Mouse (Mus musculus) MEL (cell line): Measurements from ENCODE around the gene Krtap19-3. TPM values are rescaled to one million over a fixed set of nuclear protein-coding genes. Genes with fewer than 3 reads are reported as not detected.

ENCODE experiments used
- polyA plus RNA-seq, 2 experiments: library from polyadenylated mRNA; stranded (reverse) in 1 of 2; unstranded in 1 of 2; fragments of >175 nt in 1 of 2; fragments of >200 nt in 1 of 2; gene quantifications; 2 replicates each; pipeline versions ENCODE4 v1.2.1 to v1.2.4; 2012; ENCODE audit warnings: low replicate concordance in 2 of 2, low read depth in 1 of 2; ENCODE audit not compliant: insufficient read length in 2 of 2, insufficient read depth in 1 of 2, missing spikeins in 1 of 2
- total RNA-seq: library from RNA; depleted of rRNA; stranded (reverse); fragments of 300-350 nt; gene quantifications from 2 replicates; pipeline ENCODE4 v1.2.3, GENCODE M21; 2012; rRNA removed

Gene Krtap19-3
- total and polyA plus RNA-seq, 3 experiments, result not detected

Other genes starting within 250 kb of the Krtap19-3 start
- not detected in 2 replicates for gene Krtap26-1, start 230.2 kb downstream of the Krtap19-3 start, total RNA-seq
- not detected for gene Krtap26-1, start 230.2 kb downstream of the Krtap19-3 start, polyA plus RNA-seq
- gene Krtap27-1, start 206.4 kb downstream of the Krtap19-3 start, total RNA-seq, result not detected in 2 replicates
- not detected for gene Krtap27-1, start 206.4 kb downstream of the Krtap19-3 start, polyA plus RNA-seq
- gene 2310061N02Rik, start 170.1 kb downstream of the Krtap19-3 start, total RNA-seq, result not detected in 2 replicates
- not detected for gene 2310061N02Rik, start 170.1 kb downstream of the Krtap19-3 start, polyA plus RNA-seq
- not detected in 2 replicates for gene Krtap13-1, start 149.2 kb downstream of the Krtap19-3 start, total RNA-seq
- gene Krtap13-1, start 149.2 kb downstream of the Krtap19-3 start, polyA plus RNA-seq, result not detected
- gene Krtap13, start 126.4 kb downstream of the Krtap19-3 start, total RNA-seq, result not detected in 2 replicates
- gene Krtap13, start 126.4 kb downstream of the Krtap19-3 start, polyA plus RNA-seq, result not detected
- gene 2310034C09Rik, start 119.2 kb downstream of the Krtap19-3 start, total RNA-seq, result not detected in 2 replicates
- not detected for gene 2310034C09Rik, start 119.2 kb downstream of the Krtap19-3 start, polyA plus RNA-seq
- gene 2310057N15Rik, start 103.8 kb downstream of the Krtap19-3 start, total RNA-seq, result not detected in 2 replicates
- gene 2310057N15Rik, start 103.8 kb downstream of the Krtap19-3 start, polyA plus RNA-seq, result not detected
- not detected in 2 replicates for gene Gm5965, start 100.1 kb downstream of the Krtap19-3 start, total RNA-seq
- gene Gm5965, start 100.1 kb downstream of the Krtap19-3 start, polyA plus RNA-seq, result not detected
- gene Gm20741, start 65.8 kb downstream of the Krtap19-3 start, total RNA-seq, result not detected in 2 replicates
- not detected for gene Gm20741, start 65.8 kb downstream of the Krtap19-3 start, polyA plus RNA-seq
- gene Krtap15, start 57.8 kb downstream of the Krtap19-3 start, total RNA-seq, result not detected in 2 replicates
- gene Krtap15, start 57.8 kb downstream of the Krtap19-3 start, polyA plus RNA-seq, result not detected
- gene Krtap14, start 51.9 kb downstream of the Krtap19-3 start, total RNA-seq, result not detected in 2 replicates
- not detected for gene Krtap14, start 51.9 kb downstream of the Krtap19-3 start, polyA plus RNA-seq
- gene Krtap19-1, start 8.6 kb downstream of the Krtap19-3 start, total RNA-seq, result not detected in 2 replicates
- not detected for gene Krtap19-1, start 8.6 kb downstream of the Krtap19-3 start, polyA plus RNA-seq
- gene Krtap19-2, start 3.8 kb downstream of the Krtap19-3 start, total RNA-seq, result not detected in 2 replicates
- not detected for gene Krtap19-2, start 3.8 kb downstream of the Krtap19-3 start, polyA plus RNA-seq
- not detected in 2 replicates for gene Krtap19-4, start 7.1 kb upstream of the Krtap19-3 start, total RNA-seq
- gene Krtap19-4, start 7.1 kb upstream of the Krtap19-3 start, polyA plus RNA-seq, result not detected
- not detected in 2 replicates for gene Krtap19-5, start 18.4 kb upstream of the Krtap19-3 start, total RNA-seq
- gene Krtap19-5, start 18.4 kb upstream of the Krtap19-3 start, polyA plus RNA-seq, result not detected
- not detected in 2 replicates for gene Krtap19-9b, start 54.2 kb upstream of the Krtap19-3 start, total RNA-seq
- gene Krtap19-9b, start 54.2 kb upstream of the Krtap19-3 start, polyA plus RNA-seq, result not detected
- not detected in 2 replicates for gene Krtap16-3, start 84.8 kb upstream of the Krtap19-3 start, total RNA-seq
- not detected for gene Krtap16-3, start 84.8 kb upstream of the Krtap19-3 start, polyA plus RNA-seq
- not detected in 2 replicates for gene Krtap22-2, start 132.7 kb upstream of the Krtap19-3 start, total RNA-seq
- gene Krtap22-2, start 132.7 kb upstream of the Krtap19-3 start, polyA plus RNA-seq, result not detected
- gene Gm10229, start 137.2 kb upstream of the Krtap19-3 start, total RNA-seq, result not detected in 2 replicates
- gene Gm10229, start 137.2 kb upstream of the Krtap19-3 start, polyA plus RNA-seq, result not detected
- not detected in 2 replicates for gene Krtap6-1, start 153.7 kb upstream of the Krtap19-3 start, total RNA-seq
- not detected for gene Krtap6-1, start 153.7 kb upstream of the Krtap19-3 start, polyA plus RNA-seq
- not detected in 2 replicates for gene Gm10228, start 163.4 kb upstream of the Krtap19-3 start, total RNA-seq
- not detected for gene Gm10228, start 163.4 kb upstream of the Krtap19-3 start, polyA plus RNA-seq
- gene Krtap6-5, start 169.8 kb upstream of the Krtap19-3 start, total RNA-seq, result not detected in 2 replicates
- not detected for gene Krtap6-5, start 169.8 kb upstream of the Krtap19-3 start, polyA plus RNA-seq
- not detected in 2 replicates for gene 1110025L11Rik, start 186.0 kb upstream of the Krtap19-3 start, total RNA-seq
- gene 1110025L11Rik, start 186.0 kb upstream of the Krtap19-3 start, polyA plus RNA-seq, result not detected
- gene Krtap6-3, start 206.0 kb upstream of the Krtap19-3 start, total RNA-seq, result not detected in 2 replicates
- gene Krtap6-3, start 206.0 kb upstream of the Krtap19-3 start, polyA plus RNA-seq, result not detected